Mouse (Mus musculus): ENCODE results near the gene Sft2d1. TPM values are rescaled to one million over a fixed set of nuclear protein-coding genes. Genes with fewer than 3 reads are reported as not detected.

The Sft2d1 gene
- polyA plus RNA-seq, 1 experiment, result 117 TPM

DNA sequence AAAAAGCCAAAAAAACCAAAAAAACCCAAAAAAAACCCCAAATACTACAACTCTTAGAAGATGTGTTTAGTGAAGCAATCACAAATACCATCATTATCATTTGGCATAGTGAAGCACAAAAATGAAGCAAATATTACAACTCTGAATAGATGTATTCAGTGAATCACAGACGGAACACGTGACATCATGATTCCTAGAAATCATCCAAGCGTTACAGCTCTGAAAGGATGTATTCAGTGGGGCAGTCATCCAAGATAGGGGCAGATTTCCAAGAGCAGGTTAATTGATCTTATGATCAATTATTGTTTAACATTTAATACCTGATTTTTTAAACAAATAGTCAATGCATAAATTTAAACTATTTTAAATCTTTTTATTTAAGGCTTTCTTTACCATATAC, 33.6 kb upstream of the Sft2d1 start:
- H3K4me3 ChIP-seq (ENCODE audit: control insufficient read depth, insufficient read depth, low read length), result no peak overlapping the region
- no peak for TF ChIP-seq POLR2A (IDR thresholded peaks at IDR 0.05; ENCODE audit: control insufficient read depth, extremely low read depth, insufficient read depth, low read length, poor library complexity)
- TF ChIP-seq CTCF (IDR thresholded peaks at IDR 0.05; ENCODE audit: borderline replicate concordance, control insufficient read depth, extremely low read depth, insufficient read depth, low read length, poor library complexity), result no peak
- no peaks in the 10 kb centered on the region for H3K36me3 ChIP-seq (ENCODE audit: control insufficient read depth, insufficient read depth, low read length)
- no peak for DNase-seq
- no peak overlapping the region for H3K27ac ChIP-seq (ENCODE audit: control insufficient read depth, insufficient read depth, low read length)
- H3K4me1 ChIP-seq (replicated peaks; ENCODE audit: control insufficient read depth, insufficient read depth, low read length), result peaks cover 6% of the 10 kb centered on the region
- H3K27me3 ChIP-seq (ENCODE audit: control insufficient read depth, insufficient read depth, low read length), result no peaks in the 10 kb centered on the region
- WGBS, result 93% methylated on average over 3 of the region's 3 CpGs

DNA sequence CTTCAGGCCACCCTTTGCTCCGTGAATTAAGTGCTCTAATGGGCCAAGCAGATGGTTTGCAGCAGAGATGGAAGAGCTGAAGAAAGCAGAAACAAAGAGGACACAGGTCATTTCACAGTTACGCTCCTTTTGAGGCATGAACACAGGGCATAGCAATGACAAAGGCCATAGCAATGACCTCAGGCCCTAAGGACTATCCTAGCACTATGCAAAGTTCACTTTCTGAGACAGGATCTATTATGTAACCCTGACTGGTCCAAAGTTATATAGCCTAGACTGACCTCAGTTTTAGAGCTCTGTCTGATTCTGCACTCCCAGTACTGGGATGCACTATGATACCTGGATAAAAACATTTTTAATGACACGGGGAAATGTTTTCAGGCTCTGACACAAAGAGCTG, 32.5 kb upstream of the Sft2d1 start:
- peaks cover 6% of the 10 kb centered on the region for H3K4me1 ChIP-seq (replicated peaks; ENCODE audit: control insufficient read depth, insufficient read depth, low read length)
- no peaks in the 10 kb centered on the region for H3K27me3 ChIP-seq (ENCODE audit: control insufficient read depth, insufficient read depth, low read length)
- DNase-seq, result no peak
- no peak overlapping the region for H3K27ac ChIP-seq (ENCODE audit: control insufficient read depth, insufficient read depth, low read length)
- TF ChIP-seq POLR2A (IDR thresholded peaks at IDR 0.05; ENCODE audit: control insufficient read depth, extremely low read depth, insufficient read depth, low read length, poor library complexity), result no peak
- no peak for TF ChIP-seq CTCF (IDR thresholded peaks at IDR 0.05; ENCODE audit: borderline replicate concordance, control insufficient read depth, extremely low read depth, insufficient read depth, low read length, poor library complexity)
- 94% methylated on average over 3 of the region's 3 CpGs for WGBS
- H3K4me3 ChIP-seq (ENCODE audit: control insufficient read depth, insufficient read depth, low read length), result no peak overlapping the region
- no peaks in the 10 kb centered on the region for H3K36me3 ChIP-seq (ENCODE audit: control insufficient read depth, insufficient read depth, low read length)

DNA sequence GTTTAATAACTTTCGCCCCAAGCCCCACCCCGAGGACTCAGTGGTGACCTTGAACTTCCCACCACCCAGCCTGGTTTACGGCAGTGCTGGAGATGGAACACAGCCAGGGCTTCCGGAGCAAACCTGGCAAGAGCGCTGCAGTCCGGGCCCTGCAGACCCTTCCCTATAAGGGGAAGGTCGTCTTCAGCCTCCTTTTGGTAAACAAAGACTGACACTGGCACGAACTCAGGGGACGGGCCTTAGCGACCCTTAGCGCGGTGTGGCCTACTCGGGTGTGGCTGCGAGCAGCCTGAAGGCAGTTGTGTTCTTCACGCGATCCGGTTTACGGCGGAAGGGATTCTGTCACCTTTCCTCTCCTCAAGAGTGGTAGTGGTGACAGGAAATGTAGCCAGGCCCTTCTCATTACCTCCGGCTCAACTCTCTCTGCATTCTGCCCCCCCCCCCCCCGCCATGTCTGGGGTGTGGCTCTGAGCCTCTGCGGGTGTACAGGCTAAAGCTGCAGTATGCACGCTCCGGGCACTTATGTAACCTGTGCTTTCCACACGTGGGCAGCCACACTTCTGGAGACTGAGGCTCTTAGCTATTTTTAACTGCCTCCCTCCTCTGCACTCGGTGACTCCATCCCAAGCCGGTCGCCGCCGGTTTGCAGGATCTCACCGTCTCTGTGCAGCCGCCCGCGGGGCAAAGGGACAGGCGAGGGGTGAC, 27.9 kb upstream of the Sft2d1 start, which contains the start of gene Mpc1:
TSS of gene Mpc1 (plus strand) at position 84 of the 705 bp plus-strand sequence.
- peak; percentile 53 for DNase-seq
- peak within 1 kb of the TSS; percentile 74 for H3K4me3 ChIP-seq (ENCODE audit: control insufficient read depth, insufficient read depth, low read length)
- H3K27me3 ChIP-seq (ENCODE audit: control insufficient read depth, insufficient read depth, low read length), result no peaks in the 10 kb centered on the region
- no peaks in the 10 kb centered on the region for H3K36me3 ChIP-seq (ENCODE audit: control insufficient read depth, insufficient read depth, low read length)
- peaks cover 12% of the 10 kb centered on the region for H3K4me1 ChIP-seq (replicated peaks; ENCODE audit: control insufficient read depth, insufficient read depth, low read length)
- H3K27ac ChIP-seq (ENCODE audit: control insufficient read depth, insufficient read depth, low read length), result peak within 1 kb of the TSS; percentile 96
- TF ChIP-seq CTCF (IDR thresholded peaks at IDR 0.05; ENCODE audit: borderline replicate concordance, control insufficient read depth, extremely low read depth, insufficient read depth, low read length, poor library complexity), result no peak
- TF ChIP-seq POLR2A (IDR thresholded peaks at IDR 0.05; ENCODE audit: control insufficient read depth, extremely low read depth, insufficient read depth, low read length, poor library complexity), result no peak; the same call in 1 of the 2 replicates
- under 1% methylated on average over 35 of the region's 35 CpGs for whole genome bisulfite sequencing

DNA sequence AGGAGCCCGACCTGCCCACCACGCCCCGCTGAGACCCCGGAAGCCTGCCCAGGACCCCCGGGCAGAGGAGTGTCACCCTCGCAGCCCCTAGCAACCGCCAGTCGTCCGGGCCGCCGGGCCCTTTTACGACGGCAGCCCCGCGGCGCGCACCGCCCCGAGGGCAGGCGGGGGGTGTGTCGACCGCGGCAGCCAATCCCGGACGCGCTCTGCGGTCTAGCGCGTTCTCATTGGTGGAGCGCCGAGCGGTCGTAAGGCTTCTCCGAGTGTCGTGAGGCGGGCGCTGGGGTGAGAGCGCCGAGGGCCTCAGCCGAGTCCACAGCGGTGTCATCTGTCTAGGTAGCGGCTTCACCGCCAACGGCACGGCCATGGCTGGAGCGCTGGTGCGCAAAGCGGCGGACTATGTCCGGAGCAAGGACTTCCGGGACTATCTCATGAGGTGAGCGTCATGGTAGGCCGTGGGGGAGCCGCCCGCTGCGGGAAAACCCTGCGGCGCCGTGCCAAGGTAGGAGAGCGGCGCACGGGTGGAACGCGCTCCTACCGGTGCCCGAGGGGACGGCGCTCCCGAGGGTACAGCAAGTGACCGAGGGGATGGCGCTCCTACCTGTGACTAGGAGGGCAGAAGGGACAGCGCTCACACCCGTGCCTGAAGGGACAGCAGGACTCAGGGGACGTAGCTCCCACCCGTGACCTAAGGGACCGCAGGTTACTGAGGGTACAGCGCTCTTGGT, 27.2 kb upstream of the Sft2d1 start:
- peak; percentile 95 for DNase-seq
- Histone ChIP-seq H3K27me3 (ENCODE audit: control insufficient read depth, insufficient read depth, low read length) (no peaks in the 10 kb centered on the region), H3K4me3 (ENCODE audit: control insufficient read depth, insufficient read depth, low read length) (peak overlapping the region; percentile 74), H3K4me1 (replicated peaks; ENCODE audit: control insufficient read depth, insufficient read depth, low read length) (peaks cover 12% of the 10 kb centered on the region), H3K36me3 (ENCODE audit: control insufficient read depth, insufficient read depth, low read length) (no peaks in the 10 kb centered on the region), H3K27ac (ENCODE audit: control insufficient read depth, insufficient read depth, low read length) (peak overlapping the region; percentile 96)
- under 1% methylated on average over 77 of the region's 77 CpGs for WGBS
- TF ChIP-seq POLR2A (IDR thresholded peaks at IDR 0.05; ENCODE audit: control insufficient read depth, extremely low read depth, insufficient read depth, low read length, poor library complexity), result peak; percentile 92
- peak; percentile 57; the same call in 1 of the 2 replicates for TF ChIP-seq CTCF (IDR thresholded peaks at IDR 0.05; ENCODE audit: borderline replicate concordance, control insufficient read depth, extremely low read depth, insufficient read depth, low read length, poor library complexity)

DNA sequence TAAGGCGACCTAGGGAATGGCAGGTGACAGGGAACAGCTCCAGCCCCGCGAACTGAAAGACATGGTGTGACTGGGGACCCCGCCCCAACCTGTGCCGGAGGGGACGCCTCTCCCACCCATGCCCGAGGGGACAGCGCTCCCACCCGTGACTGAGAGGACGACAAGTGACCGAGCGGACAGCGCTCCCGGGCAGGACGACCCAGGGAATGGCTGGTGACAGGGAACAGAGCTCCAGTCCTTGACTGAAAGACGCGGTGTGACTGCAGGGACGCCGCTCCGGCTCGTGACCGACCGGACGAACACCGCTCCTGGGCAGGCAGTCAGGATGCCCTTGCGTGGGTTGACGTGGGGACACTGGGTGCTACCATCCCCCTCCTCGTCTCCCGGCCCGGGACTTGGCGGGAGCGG, 26.6 kb upstream of the Sft2d1 start:
- Histone ChIP-seq H3K36me3 (ENCODE audit: control insufficient read depth, insufficient read depth, low read length) (no peaks in the 10 kb centered on the region), H3K27ac (ENCODE audit: control insufficient read depth, insufficient read depth, low read length) (no peak overlapping the region), H3K4me1 (replicated peaks; ENCODE audit: control insufficient read depth, insufficient read depth, low read length) (peaks cover 12% of the 10 kb centered on the region), H3K27me3 (ENCODE audit: control insufficient read depth, insufficient read depth, low read length) (no peaks in the 10 kb centered on the region), H3K4me3 (ENCODE audit: control insufficient read depth, insufficient read depth, low read length) (peak overlapping the region; percentile 74)
- no peak for TF ChIP-seq CTCF (IDR thresholded peaks at IDR 0.05; ENCODE audit: borderline replicate concordance, control insufficient read depth, extremely low read depth, insufficient read depth, low read length, poor library complexity)
- no peak for TF ChIP-seq POLR2A (IDR thresholded peaks at IDR 0.05; ENCODE audit: control insufficient read depth, extremely low read depth, insufficient read depth, low read length, poor library complexity)
- 1% methylated on average over 32 of the region's 32 CpGs for WGBS
- no peak for DNase-seq

DNA sequence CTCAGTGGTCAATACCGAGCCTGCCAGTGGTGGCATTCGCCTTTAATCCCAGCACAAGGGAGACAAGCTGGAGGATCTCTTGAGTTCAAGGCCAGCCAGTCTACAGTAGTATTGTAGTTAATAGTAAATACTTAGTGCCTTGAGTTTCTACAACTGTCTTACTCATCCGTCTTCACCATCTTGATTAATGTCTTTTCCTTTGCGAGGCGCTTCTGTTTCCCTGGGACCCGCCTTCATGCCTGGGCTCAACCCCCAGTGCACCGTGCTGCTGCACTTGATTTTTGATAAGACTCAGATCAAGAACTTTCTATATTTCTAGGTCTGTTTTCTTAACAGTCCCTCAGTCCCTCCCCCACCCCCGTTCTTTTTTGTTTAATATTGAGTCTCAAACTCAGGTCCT, 25.8 kb upstream of the Sft2d1 start:
- 74% methylated on average over 8 of the region's 8 CpGs for WGBS
- Histone ChIP-seq H3K4me3 (ENCODE audit: control insufficient read depth, insufficient read depth, low read length) (no peak overlapping the region), H3K36me3 (ENCODE audit: control insufficient read depth, insufficient read depth, low read length) (no peaks in the 10 kb centered on the region), H3K27me3 (ENCODE audit: control insufficient read depth, insufficient read depth, low read length) (no peaks in the 10 kb centered on the region), H3K27ac (ENCODE audit: control insufficient read depth, insufficient read depth, low read length) (no peak overlapping the region), H3K4me1 (replicated peaks; ENCODE audit: control insufficient read depth, insufficient read depth, low read length) (peaks cover 12% of the 10 kb centered on the region)
- no peak for DNase-seq
- no peak for TF ChIP-seq POLR2A (IDR thresholded peaks at IDR 0.05; ENCODE audit: control insufficient read depth, extremely low read depth, insufficient read depth, low read length, poor library complexity)
- TF ChIP-seq CTCF (IDR thresholded peaks at IDR 0.05; ENCODE audit: borderline replicate concordance, control insufficient read depth, extremely low read depth, insufficient read depth, low read length, poor library complexity), result no peak

Measured in thymus, adult 2 months (tissue).